Mouse (Mus musculus): ENCODE results near the gene Tex12.

The Tex12 gene

GRCm38 (mm10) chr9:50561145-50561917 lies at the start of gene Tex12:
TSS of gene Tex12 (minus strand) at chr9:50561325.
- DNase-seq = no peak

- DNase-seq = no peak
These were observed 43.2 kb upstream of the Tex12 start for GRCm38 (mm10) chr9:50604338-50604737.

- no peak for DNase-seq
These were observed 42.8 kb upstream of the Tex12 start for GRCm38 (mm10) chr9:50603998-50604324.

GRCm38 (mm10) chr9:50603189-50603997 lies 42.3 kb upstream of the Tex12 start, which contains the start of the genes Sdhd and Timm8b:
TSS of gene Sdhd (minus strand) at chr9:50603812.
TSS of gene Timm8b (plus strand) at chr9:50603910.
- DNase-seq = peak; percentile 91

- no peak for DNase-seq
These were observed 41.1 kb upstream of the Tex12 start for GRCm38 (mm10) chr9:50602055-50602845.

- no peak for DNase-seq
These were observed 40.4 kb upstream of the Tex12 start for GRCm38 (mm10) chr9:50601536-50601935.

GRCm38 (mm10) chr9:50596973-50597372 lies 35.8 kb upstream of the Tex12 start:
- no peak for DNase-seq

- DNase-seq = no peak
These were observed 33.8 kb upstream of the Tex12 start for GRCm38 (mm10) chr9:50594794-50595417.

- DNase-seq = no peak
These were observed 32.4 kb upstream of the Tex12 start for GRCm38 (mm10) chr9:50593544-50593943.

- no peak for DNase-seq
These were observed 31.8 kb upstream of the Tex12 start for GRCm38 (mm10) chr9:50592955-50593354.

GRCm38 (mm10) chr9:50590856-50591518 lies 29.9 kb upstream of the Tex12 start:
- no peak for DNase-seq

GRCm38 (mm10) chr9:50586955-50587354 lies 25.8 kb upstream of the Tex12 start:
- no peak for DNase-seq

- no peak for DNase-seq
These were observed 24.2 kb upstream of the Tex12 start for GRCm38 (mm10) chr9:50585145-50585818.

- DNase-seq = no peak
These were observed 19.2 kb upstream of the Tex12 start for GRCm38 (mm10) chr9:50580370-50580769.

GRCm38 (mm10) chr9:50569599-50570525 lies 8.7 kb upstream of the Tex12 start:
- DNase-seq = no peak

- no peak for DNase-seq
These were observed 6.8 kb upstream of the Tex12 start for GRCm38 (mm10) chr9:50567881-50568280.

- DNase-seq = no peak
These were observed 6.2 kb upstream of the Tex12 start for GRCm38 (mm10) chr9:50567372-50567771.

GRCm38 (mm10) chr9:50565940-50566339 lies 4.8 kb upstream of the Tex12 start:
- no peak for DNase-seq

- no peak for DNase-seq
These were observed 4.0 kb upstream of the Tex12 start for GRCm38 (mm10) chr9:50565173-50565572.

- DNase-seq = no peak
These were observed 814 bp upstream of the Tex12 start for GRCm38 (mm10) chr9:50561918-50562360.

- no peak for DNase-seq
These were observed 6.1 kb downstream of the Tex12 start, which contains the start of gene Bco2 for GRCm38 (mm10) chr9:50555094-50555446. TSS of gene Bco2 (minus strand) at chr9:50555181.
